Mouse (Mus musculus) adrenal gland, adult (tissue): Measurements from ENCODE around the gene Pla2g4c.
A peak's percentile ranks its signal among the peaks of the same experiment; 100 is the strongest.

Experiments
- DNase-seq, 2 experiments: peaks; one replicate each; pipeline ENCODE4 v3.0.0; 2022 to 2023; ENCODE audit warnings: low spot score in 1 of 2; ENCODE audit not compliant: inconsistent age in 2 of 2

Gene Pla2g4c

GRCm38 (mm10) chr7:13324316-13324715 lies at the start of gene Pla2g4c:
Gene Pla2g4c (plus strand): TSS chr7:13324655.
- DNase-seq, result no peak

- DNase-seq, result no peak
These were observed 47.4 kb upstream of the Pla2g4c start, which contains the start of gene Lig1 for GRCm38 (mm10) chr7:13277081-13277480. Gene Lig1 (plus strand): TSS chr7:13277283.

GRCm38 (mm10) chr7:13277833-13278232 lies 46.6 kb upstream of the Pla2g4c start:
- DNase-seq, result no peak

- DNase-seq, result peak; percentile 93 to 98
These were observed 46.1 kb upstream of the Pla2g4c start, which contains the start of gene Zswim9 for GRCm38 (mm10) chr7:13278308-13278891. Gene Zswim9 (minus strand): TSS chr7:13278721.

GRCm38 (mm10) chr7:13278957-13279356 lies 45.5 kb upstream of the Pla2g4c start:
- peak; percentile 23 to 63 for DNase-seq

GRCm38 (mm10) chr7:13288621-13289020 lies 35.8 kb upstream of the Pla2g4c start:
- peak in 1 of 2 experiments; percentile 73 for DNase-seq

GRCm38 (mm10) chr7:13290041-13290675 lies 34.3 kb upstream of the Pla2g4c start:
- DNase-seq, result no peak

GRCm38 (mm10) chr7:13291370-13291769 lies 33.1 kb upstream of the Pla2g4c start:
- peak in 1 of 2 experiments; percentile 37 for DNase-seq

- peak; percentile 75 to 91 for DNase-seq
These were observed 30.3 kb upstream of the Pla2g4c start for GRCm38 (mm10) chr7:13293878-13294855.

GRCm38 (mm10) chr7:13295256-13295655 lies 29.2 kb upstream of the Pla2g4c start:
- DNase-seq, result no peak

- DNase-seq, result no peak
These were observed 26.8 kb upstream of the Pla2g4c start for GRCm38 (mm10) chr7:13297636-13298035.

- DNase-seq, result no peak
These were observed 25.6 kb upstream of the Pla2g4c start for GRCm38 (mm10) chr7:13298821-13299220.

GRCm38 (mm10) chr7:13301643-13302042 lies 22.8 kb upstream of the Pla2g4c start:
- no peak for DNase-seq

GRCm38 (mm10) chr7:13302780-13303179 lies 21.7 kb upstream of the Pla2g4c start:
- DNase-seq, result no peak

- no peak for DNase-seq
These were observed 21.1 kb upstream of the Pla2g4c start for GRCm38 (mm10) chr7:13303372-13303771.

GRCm38 (mm10) chr7:13309407-13309806 lies 15.0 kb upstream of the Pla2g4c start:
- DNase-seq, result no peak

GRCm38 (mm10) chr7:13310493-13311199 lies 13.8 kb upstream of the Pla2g4c start:
- DNase-seq, result no peak

GRCm38 (mm10) chr7:13311401-13311800 lies 13.1 kb upstream of the Pla2g4c start:
- DNase-seq, result no peak

GRCm38 (mm10) chr7:13314095-13314597 lies 10.3 kb upstream of the Pla2g4c start:
- no peak for DNase-seq

- DNase-seq, result no peak
These were observed 3.0 kb upstream of the Pla2g4c start for GRCm38 (mm10) chr7:13321424-13321823.

- DNase-seq, result no peak
These were observed 6.1 kb downstream of the Pla2g4c start for GRCm38 (mm10) chr7:13330575-13330974.
